Mouse (Mus musculus) kidney, embryonic 16.5 days (tissue): ENCODE results near the gene Per1. TPM values are rescaled to one million over a fixed set of nuclear protein-coding genes. Genes with fewer than 3 reads are reported as not detected.

Experiments used
- ATAC-seq: fragments of 200-750 bp; cut with Nextera tagmentation; 2 replicates; pipeline ENCODE4 v1.8.0; 2017; ENCODE audit warnings: moderate TSS enrichment; ENCODE audit not compliant: low FRiP score, low TSS enrichment
- H3K27ac ChIP-seq: fragments of 300-500 bp; sonication (generic); 2 replicates; pipeline ENCODE4 v1.5.1; 2014; ENCODE audit warnings: low read length
- H3K27me3 ChIP-seq: fragments of 300-500 bp; sonication (generic); 2 replicates; pipeline ENCODE4 v1.6.1; 2014; ENCODE audit warnings: low read length, control low read depth, mixed read lengths; ENCODE audit not compliant: insufficient read depth
- H3K36me3 ChIP-seq: fragments of 300-500 bp; sonication (generic); 2 replicates; pipeline ENCODE4 v1.6.1; 2014; ENCODE audit warnings: low read length, control low read depth, mixed read lengths; ENCODE audit not compliant: insufficient read depth
- H3K4me1 ChIP-seq: fragments of 300-500 bp; sonication (generic); 2 replicates; pipeline ENCODE4 v1.6.1; 2014; ENCODE audit warnings: low read length, control low read depth, mixed read lengths; ENCODE audit not compliant: insufficient read depth
- H3K4me2 ChIP-seq: fragments of 300-500 bp; sonication (generic); replicated peaks from 2 replicates; pipeline ENCODE4 v1.6.1; 2014; ENCODE audit warnings: low read depth, low read length
- H3K4me3 ChIP-seq: fragments of 300-500 bp; sonication (generic); 2 replicates; pipeline ENCODE4 v1.5.1; 2014; ENCODE audit warnings: mild to moderate bottlenecking, low read length
- H3K9ac ChIP-seq: fragments of 300-500 bp; sonication (generic); replicated peaks from 2 replicates; pipeline ENCODE4 v1.6.1; 2014; ENCODE audit warnings: low read length
- H3K9me3 ChIP-seq: fragments of 300-500 bp; sonication (generic); 2 replicates; pipeline ENCODE4 v1.6.1; 2016; ENCODE audit warnings: low read length, control low read depth
- WGBS: fragments of 180-500 bp; shearing (Covaris S2); extraction: QIAGEN DNeasy Blood & Tissue Kit; methylation state at CpG from one replicate; pipeline ENCODE4 v1.1.7; 2014; 5-methylcytosine and 5-hydroxymethylcytosine counted together
- polyA plus RNA-seq: library from polyadenylated mRNA; unstranded; fragments of >200 nt; fragmentation: Nextera tagmentation; extraction: Ambion mirVana; gene quantifications from 2 replicates; pipeline ENCODE4 v1.2.1, GENCODE M21; 2015

Gene Per1
- polyA plus RNA-seq, 1 experiment from 2014 or later: 11.4 TPM

GRCm38 (mm10) chr11:69102403-69102725 lies 7.3 kb downstream of the Per1 start:
- no peak for ATAC-seq
- Histone ChIP-seq H3K4me1 (peaks cover 32% of the 10 kb centered on the region), H3K4me3 (no peak overlapping the region), H3K4me2 (no peak overlapping the region), H3K36me3 (peaks cover 62% of the 10 kb centered on the region), H3K9ac (no peak overlapping the region), H3K9me3 (no peaks in the 10 kb centered on the region), H3K27ac (no peak overlapping the region), H3K27me3 (no peaks in the 10 kb centered on the region)
- 92% methylated on average over 7 of the region's 7 CpGs for WGBS

- WGBS: 93% methylated on average over 14 of the region's 14 CpGs
- Histone ChIP-seq H3K9me3 (no peaks in the 10 kb centered on the region), H3K4me1 (peaks cover 24% of the 10 kb centered on the region), H3K27me3 (no peaks in the 10 kb centered on the region), H3K4me2 (no peak overlapping the region), H3K36me3 (peaks cover 70% of the 10 kb centered on the region), H3K27ac (no peak overlapping the region), H3K9ac (no peak overlapping the region), H3K4me3 (no peak overlapping the region)
- ATAC-seq: no peak
Observed at GRCm38 (mm10) chr11:69103121-69103520, 8.1 kb downstream of the Per1 start.

- H3K9me3 ChIP-seq: no peaks in the 10 kb centered on the region
- peaks cover 17% of the 10 kb centered on the region for H3K4me1 ChIP-seq
- H3K27ac ChIP-seq: no peak overlapping the region
- no peaks in the 10 kb centered on the region for H3K27me3 ChIP-seq
- no peak overlapping the region for H3K4me2 ChIP-seq
- no peak overlapping the region for H3K4me3 ChIP-seq
- H3K9ac ChIP-seq: no peak overlapping the region
- ATAC-seq: no peak
- H3K36me3 ChIP-seq: peaks cover 76% of the 10 kb centered on the region
- 87% methylated on average over 15 of the region's 15 CpGs for WGBS
Observed at GRCm38 (mm10) chr11:69103531-69104435, 8.8 kb downstream of the Per1 start.

GRCm38 (mm10) chr11:69104487-69104886 lies 9.5 kb downstream of the Per1 start:
- Histone ChIP-seq H3K9me3 (no peaks in the 10 kb centered on the region), H3K4me3 (no peak overlapping the region), H3K4me1 (peaks cover 13% of the 10 kb centered on the region), H3K36me3 (peaks cover 76% of the 10 kb centered on the region), H3K9ac (no peak overlapping the region), H3K27me3 (no peaks in the 10 kb centered on the region), H3K27ac (no peak overlapping the region), H3K4me2 (no peak overlapping the region)
- ATAC-seq: no peak
- 88% methylated on average over 14 of the region's 14 CpGs for WGBS

GRCm38 (mm10) chr11:69105227-69105626 lies 10.2 kb downstream of the Per1 start:
- WGBS: 87% methylated on average over 6 of the region's 6 CpGs
- Histone ChIP-seq H3K36me3 (peaks cover 76% of the 10 kb centered on the region), H3K4me2 (no peak overlapping the region), H3K9ac (no peak overlapping the region), H3K27me3 (no peaks in the 10 kb centered on the region), H3K27ac (no peak overlapping the region), H3K9me3 (no peaks in the 10 kb centered on the region), H3K4me1 (peaks cover 10% of the 10 kb centered on the region), H3K4me3 (no peak overlapping the region)
- no peak for ATAC-seq

- no peak for ATAC-seq
- H3K36me3 ChIP-seq: peaks cover 76% of the 10 kb centered on the region
- H3K27me3 ChIP-seq: no peaks in the 10 kb centered on the region
- H3K27ac ChIP-seq: no peak overlapping the region
- whole genome bisulfite sequencing: 71% methylated on average over 2 of the region's 2 CpGs
- peaks cover 4% of the 10 kb centered on the region; the same call in 1 of the 2 replicates for H3K4me1 ChIP-seq
- H3K4me3 ChIP-seq: no peak overlapping the region
- H3K4me2 ChIP-seq: no peak overlapping the region
- H3K9me3 ChIP-seq: no peaks in the 10 kb centered on the region
- peak overlapping the region; percentile 31; the same call in 1 of the 2 replicates for H3K9ac ChIP-seq
Observed at GRCm38 (mm10) chr11:69105796-69106195, 10.8 kb downstream of the Per1 start.

GRCm38 (mm10) chr11:69106299-69106698 lies 11.3 kb downstream of the Per1 start:
- Histone ChIP-seq H3K4me3 (no peak overlapping the region), H3K36me3 (peaks cover 71% of the 10 kb centered on the region), H3K27ac (no peak overlapping the region), H3K9me3 (no peaks in the 10 kb centered on the region), H3K4me2 (no peak overlapping the region), H3K4me1 (peaks cover 3% of the 10 kb centered on the region; the same call in 1 of the 2 replicates), H3K9ac (no peak overlapping the region), H3K27me3 (no peaks in the 10 kb centered on the region)
- WGBS: 94% methylated on average over 11 of the region's 11 CpGs
- ATAC-seq: no peak

- WGBS: 90% methylated on average over 11 of the region's 11 CpGs
- no peak for ATAC-seq
- no peaks in the 10 kb centered on the region for H3K9me3 ChIP-seq
- peaks cover 3% of the 10 kb centered on the region; the same call in 1 of the 2 replicates for H3K4me1 ChIP-seq
- H3K9ac ChIP-seq: no peak overlapping the region
- no peak overlapping the region for H3K4me2 ChIP-seq
- H3K27me3 ChIP-seq: no peaks in the 10 kb centered on the region
- H3K27ac ChIP-seq: no peak overlapping the region
- H3K36me3 ChIP-seq: peaks cover 65% of the 10 kb centered on the region
- H3K4me3 ChIP-seq: no peak overlapping the region
Observed at GRCm38 (mm10) chr11:69106842-69107241, 11.8 kb downstream of the Per1 start.

GRCm38 (mm10) chr11:69107676-69108075 lies 12.7 kb downstream of the Per1 start:
- Histone ChIP-seq H3K4me3 (no peak overlapping the region), H3K27me3 (no peaks in the 10 kb centered on the region), H3K4me2 (no peak overlapping the region), H3K4me1 (peaks cover 3% of the 10 kb centered on the region; the same call in 1 of the 2 replicates), H3K9ac (no peak overlapping the region), H3K36me3 (peaks cover 57% of the 10 kb centered on the region), H3K27ac (no peak overlapping the region), H3K9me3 (no peaks in the 10 kb centered on the region)
- WGBS: 86% methylated on average over 11 of the region's 11 CpGs
- no peak for ATAC-seq

- Histone ChIP-seq H3K9ac (no peak overlapping the region), H3K4me3 (no peak overlapping the region), H3K27me3 (no peaks in the 10 kb centered on the region), H3K4me2 (no peak overlapping the region), H3K27ac (no peak overlapping the region), H3K4me1 (peaks cover 3% of the 10 kb centered on the region; the same call in 1 of the 2 replicates), H3K36me3 (peaks cover 51% of the 10 kb centered on the region), H3K9me3 (no peaks in the 10 kb centered on the region)
- WGBS: 89% methylated on average over 9 of the region's 9 CpGs
- no peak for ATAC-seq
Observed at GRCm38 (mm10) chr11:69108223-69108622, 13.2 kb downstream of the Per1 start.
